Mouse (Mus musculus) bone marrow, adult 2 months (tissue): ENCODE measurements around the gene Gm21964.

Experiments
- CTCF ChIP-seq: fragments of 200-500 bp; IDR thresholded peaks from 2 replicates; pipeline ENCODE4 v1.5.1; 2011; ENCODE audit warnings: low read length, control low read depth; ENCODE audit not compliant: control insufficient read depth, insufficient read depth
- POLR2A ChIP-seq: fragments of 200-500 bp; IDR thresholded peaks from 2 replicates; pipeline ENCODE4 v1.6.1; 2011; ENCODE audit warnings: low read depth, mild to moderate bottlenecking, control low read depth, low read length, borderline replicate concordance; ENCODE audit not compliant: control insufficient read depth

DNA sequence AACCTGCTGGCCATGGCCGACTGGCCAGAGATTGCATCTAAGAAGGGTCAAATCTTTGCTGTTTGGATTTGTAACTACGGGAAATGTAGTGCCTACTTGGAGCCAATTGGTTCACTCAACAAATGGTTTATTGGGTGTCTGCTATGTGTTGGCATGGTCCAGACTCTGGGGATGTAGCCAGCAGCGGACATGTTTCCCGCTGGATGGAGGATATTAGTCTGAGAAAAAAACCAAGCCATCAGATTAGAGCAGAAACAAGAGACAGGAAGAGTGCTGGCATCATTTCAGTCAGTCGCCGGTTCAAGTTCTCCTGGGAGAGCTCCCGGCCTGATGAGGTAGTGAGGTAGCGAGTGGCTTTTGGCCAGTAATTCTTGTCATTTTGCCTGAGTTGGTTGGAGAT lies 33.2 kb downstream of the Gm21964 start:
- no peak for TF ChIP-seq CTCF
- TF ChIP-seq POLR2A, result no peak
